Mouse (Mus musculus) kidney, embryonic 16.5 days (tissue): ENCODE measurements around the gene B4galt4. TPM values are rescaled to one million over a fixed set of nuclear protein-coding genes. Genes with fewer than 3 reads are reported as not detected.

Experiments
- ATAC-seq: fragments of 200-750 bp; cut with Nextera tagmentation; 2 replicates; pipeline ENCODE4 v1.8.0; 2017; ENCODE audit warnings: moderate TSS enrichment; ENCODE audit not compliant: low FRiP score, low TSS enrichment
- H3K27ac ChIP-seq: fragments of 300-500 bp; sonication (generic); 2 replicates; pipeline ENCODE4 v1.5.1; 2014; ENCODE audit warnings: low read length
- H3K27me3 ChIP-seq: fragments of 300-500 bp; sonication (generic); 2 replicates; pipeline ENCODE4 v1.6.1; 2014; ENCODE audit warnings: low read length, control low read depth, mixed read lengths; ENCODE audit not compliant: insufficient read depth
- H3K36me3 ChIP-seq: fragments of 300-500 bp; sonication (generic); 2 replicates; pipeline ENCODE4 v1.6.1; 2014; ENCODE audit warnings: low read length, control low read depth, mixed read lengths; ENCODE audit not compliant: insufficient read depth
- H3K4me1 ChIP-seq: fragments of 300-500 bp; sonication (generic); 2 replicates; pipeline ENCODE4 v1.6.1; 2014; ENCODE audit warnings: low read length, control low read depth, mixed read lengths; ENCODE audit not compliant: insufficient read depth
- H3K4me2 ChIP-seq: fragments of 300-500 bp; sonication (generic); replicated peaks from 2 replicates; pipeline ENCODE4 v1.6.1; 2014; ENCODE audit warnings: low read depth, low read length
- H3K4me3 ChIP-seq: fragments of 300-500 bp; sonication (generic); 2 replicates; pipeline ENCODE4 v1.5.1; 2014; ENCODE audit warnings: mild to moderate bottlenecking, low read length
- H3K9ac ChIP-seq: fragments of 300-500 bp; sonication (generic); replicated peaks from 2 replicates; pipeline ENCODE4 v1.6.1; 2014; ENCODE audit warnings: low read length
- H3K9me3 ChIP-seq: fragments of 300-500 bp; sonication (generic); 2 replicates; pipeline ENCODE4 v1.6.1; 2016; ENCODE audit warnings: low read length, control low read depth
- WGBS: fragments of 180-500 bp; shearing (Covaris S2); extraction: QIAGEN DNeasy Blood & Tissue Kit; methylation state at CpG from one replicate; pipeline ENCODE4 v1.1.7; 2014; 5-methylcytosine and 5-hydroxymethylcytosine counted together
- polyA plus RNA-seq: library from polyadenylated mRNA; unstranded; fragments of >200 nt; fragmentation: Nextera tagmentation; extraction: Ambion mirVana; gene quantifications from 2 replicates; pipeline ENCODE4 v1.2.1, GENCODE M21; 2015

B4galt4 gene
- polyA plus RNA-seq = 32.7 and 34.5 TPM in 2 replicates

- peak; percentile 98 for ATAC-seq
- Histone ChIP-seq H3K4me3 (peak within 1 kb of the TSS; percentile 72), H3K4me1 (peaks cover 7% of the 10 kb centered on the region; the same call in 1 of the 2 replicates), H3K9ac (peak within 1 kb of the TSS; percentile 87), H3K36me3 (0 out of 2 replicates have a peak, but pooled peaks cover 2% of the 10 kb centered on the region), H3K27me3 (no peaks in the 10 kb centered on the region), H3K9me3 (no peaks in the 10 kb centered on the region), H3K4me2 (peak within 1 kb of the TSS; percentile 68), H3K27ac (peak within 1 kb of the TSS; percentile 81)
- WGBS = under 1% methylated on average over 65 of the region's 69 CpGs
These were observed at the start of gene B4galt4 for GRCm38 (mm10) chr16:38742113-38742658. TSS of gene B4galt4 (plus strand) at chr16:38742264.

GRCm38 (mm10) chr16:38694906-38695540 lies 47.0 kb upstream of the B4galt4 start:
- 93% methylated on average over 6 of the region's 6 CpGs for WGBS
- Histone ChIP-seq H3K4me1 (peaks cover 3% of the 10 kb centered on the region; the same call in 1 of the 2 replicates), H3K36me3 (no peaks in the 10 kb centered on the region), H3K9me3 (no peaks in the 10 kb centered on the region), H3K27ac (no peak overlapping the region), H3K4me3 (no peak overlapping the region), H3K27me3 (no peaks in the 10 kb centered on the region), H3K4me2 (no peak overlapping the region), H3K9ac (no peak overlapping the region)
- ATAC-seq = no peak

GRCm38 (mm10) chr16:38695557-38695956 lies 46.5 kb upstream of the B4galt4 start:
- WGBS = 76% methylated on average over 5 of the region's 5 CpGs
- Histone ChIP-seq H3K27ac (no peak overlapping the region), H3K4me3 (no peak overlapping the region), H3K4me1 (no peaks in the 10 kb centered on the region), H3K4me2 (no peak overlapping the region), H3K9ac (no peak overlapping the region), H3K9me3 (no peaks in the 10 kb centered on the region), H3K36me3 (no peaks in the 10 kb centered on the region), H3K27me3 (no peaks in the 10 kb centered on the region)
- ATAC-seq = no peak

GRCm38 (mm10) chr16:38697611-38698010 lies 44.5 kb upstream of the B4galt4 start:
- Histone ChIP-seq H3K9ac (no peak overlapping the region), H3K36me3 (no peaks in the 10 kb centered on the region), H3K27me3 (no peaks in the 10 kb centered on the region), H3K4me2 (no peak overlapping the region), H3K4me3 (no peak overlapping the region), H3K4me1 (0 out of 2 replicates have a peak, but pooled peaks cover 7% of the 10 kb centered on the region), H3K27ac (no peak overlapping the region), H3K9me3 (no peaks in the 10 kb centered on the region)
- no peak for ATAC-seq
- WGBS = 82% methylated on average over 5 of the region's 5 CpGs

- Histone ChIP-seq H3K27ac (no peak overlapping the region), H3K27me3 (no peaks in the 10 kb centered on the region), H3K4me3 (no peak overlapping the region), H3K4me2 (no peak overlapping the region), H3K4me1 (0 out of 2 replicates have a peak, but pooled peaks cover 7% of the 10 kb centered on the region), H3K9me3 (no peaks in the 10 kb centered on the region), H3K9ac (no peak overlapping the region), H3K36me3 (no peaks in the 10 kb centered on the region)
- 71% methylated on average over 16 of the region's 16 CpGs for whole genome bisulfite sequencing
- ATAC-seq = no peak
These were observed 41.5 kb upstream of the B4galt4 start for GRCm38 (mm10) chr16:38700392-38701162.

GRCm38 (mm10) chr16:38701492-38702185 lies 40.4 kb upstream of the B4galt4 start:
- H3K9ac ChIP-seq = no peak overlapping the region
- 0 out of 2 replicates have a peak, but pooled peaks cover 7% of the 10 kb centered on the region for H3K4me1 ChIP-seq
- no peak for ATAC-seq
- H3K27ac ChIP-seq = peak overlapping the region; percentile 51; the same call in 1 of the 2 replicates
- H3K36me3 ChIP-seq = no peaks in the 10 kb centered on the region
- peak overlapping the region; percentile 16; the same call in 1 of the 2 replicates for H3K4me2 ChIP-seq
- no peak overlapping the region for H3K4me3 ChIP-seq
- WGBS = 52% methylated on average over 9 of the region's 9 CpGs
- H3K27me3 ChIP-seq = no peaks in the 10 kb centered on the region
- no peaks in the 10 kb centered on the region for H3K9me3 ChIP-seq

- H3K4me2 ChIP-seq = 0 out of 2 replicates have a peak overlapping the region, but pooled peaks have one; percentile 16
- H3K36me3 ChIP-seq = no peaks in the 10 kb centered on the region
- WGBS = 83% methylated on average over 3 of the region's 3 CpGs
- H3K9ac ChIP-seq = no peak overlapping the region
- 0 out of 2 replicates have a peak, but pooled peaks cover 7% of the 10 kb centered on the region for H3K4me1 ChIP-seq
- H3K27ac ChIP-seq = peak overlapping the region; percentile 51; the same call in 1 of the 2 replicates
- H3K4me3 ChIP-seq = no peak overlapping the region
- no peak for ATAC-seq
- no peaks in the 10 kb centered on the region for H3K9me3 ChIP-seq
- no peaks in the 10 kb centered on the region for H3K27me3 ChIP-seq
These were observed 39.7 kb upstream of the B4galt4 start for GRCm38 (mm10) chr16:38702316-38702715.

- WGBS = 42% methylated on average over 6 of the region's 6 CpGs
- Histone ChIP-seq H3K27me3 (no peaks in the 10 kb centered on the region), H3K9ac (no peak overlapping the region), H3K27ac (no peak overlapping the region), H3K9me3 (no peaks in the 10 kb centered on the region), H3K4me3 (no peak overlapping the region), H3K4me2 (no peak overlapping the region), H3K4me1 (0 out of 2 replicates have a peak, but pooled peaks cover 7% of the 10 kb centered on the region), H3K36me3 (no peaks in the 10 kb centered on the region)
- 0 out of 2 replicates have a peak, but pooled peaks have one; percentile 46 for ATAC-seq
These were observed 38.6 kb upstream of the B4galt4 start for GRCm38 (mm10) chr16:38703501-38703900.

GRCm38 (mm10) chr16:38705531-38706281 lies 36.4 kb upstream of the B4galt4 start:
- H3K4me1 ChIP-seq = 0 out of 2 replicates have a peak, but pooled peaks cover 6% of the 10 kb centered on the region
- no peaks in the 10 kb centered on the region for H3K36me3 ChIP-seq
- H3K4me2 ChIP-seq = no peak overlapping the region
- H3K9me3 ChIP-seq = no peaks in the 10 kb centered on the region
- WGBS = 64% methylated on average over 9 of the region's 9 CpGs
- no peak overlapping the region for H3K9ac ChIP-seq
- no peak overlapping the region for H3K27ac ChIP-seq
- H3K4me3 ChIP-seq = no peak overlapping the region
- no peaks in the 10 kb centered on the region for H3K27me3 ChIP-seq
- no peak for ATAC-seq
